Mouse (Mus musculus): ENCODE measurements around the gene AF366264.

- TF ChIP-seq CTCF (IDR thresholded peaks at IDR 0.05; ENCODE audit: insufficient read depth, low read length): peak; percentile 32; the same call in 1 of the 2 replicates
- TF ChIP-seq POLR2A (IDR thresholded peaks at IDR 0.05; ENCODE audit: borderline replicate concordance, extremely low read depth, low read depth, low read length): no peak
Measured at GRCm38 (mm10) chr8:13785250-13785763, 52.9 kb downstream of the AF366264 start, which contains the start of gene Upf3a.

Measured in lung, adult 2 months (tissue).